Mouse (Mus musculus): ENCODE data around the gene Lama2. TPM values are rescaled to one million over a fixed set of nuclear protein-coding genes. Genes with fewer than 3 reads are reported as not detected.

Gene Lama2
- polyA plus RNA-seq, 1 experiment from 2014 or later: 1.9 TPM

- ATAC-seq (replicated peaks; ENCODE audit: low FRiP score): no peak
- Histone ChIP-seq H3K4me3 (ENCODE audit: low read depth, low read length) (no peak overlapping the region), H3K27me3 (replicated peaks; ENCODE audit: control insufficient read depth, insufficient read depth, low read length) (no peaks in the 10 kb centered on the region), H3K4me1 (replicated peaks; ENCODE audit: control insufficient read depth, insufficient read depth, low read length) (no peaks in the 10 kb centered on the region), H3K9ac (ENCODE audit: low read depth, low read length) (no peak overlapping the region), H3K27ac (ENCODE audit: low read depth, low read length) (no peak overlapping the region), H3K9me3 (ENCODE audit: control insufficient read depth, low read length) (no peaks in the 10 kb centered on the region), H3K36me3 (ENCODE audit: control insufficient read depth, insufficient read depth, low read length) (no peaks in the 10 kb centered on the region), H3K4me2 (no peak overlapping the region)
- 79% methylated on average over 8 of the region's 8 CpGs for WGBS
- DNase-seq (ENCODE audit: low spot score): no peak
These were observed 395.7 kb downstream of the Lama2 start for GRCm38 (mm10) chr10:27223815-27224375.

GRCm38 (mm10) chr10:27222639-27223315, 396.8 kb downstream of the Lama2 start:
- Histone ChIP-seq H3K27me3 (replicated peaks; ENCODE audit: control insufficient read depth, insufficient read depth, low read length) (no peaks in the 10 kb centered on the region), H3K27ac (ENCODE audit: low read depth, low read length) (no peak overlapping the region), H3K4me1 (replicated peaks; ENCODE audit: control insufficient read depth, insufficient read depth, low read length) (no peaks in the 10 kb centered on the region), H3K4me2 (no peak overlapping the region), H3K4me3 (ENCODE audit: low read depth, low read length) (no peak overlapping the region), H3K36me3 (ENCODE audit: control insufficient read depth, insufficient read depth, low read length) (no peaks in the 10 kb centered on the region), H3K9ac (ENCODE audit: low read depth, low read length) (no peak overlapping the region), H3K9me3 (ENCODE audit: control insufficient read depth, low read length) (no peaks in the 10 kb centered on the region)
- WGBS: 81% methylated on average over 6 of the region's 6 CpGs
- ATAC-seq (replicated peaks; ENCODE audit: low FRiP score): no peak
- DNase-seq (ENCODE audit: low spot score): no peak

GRCm38 (mm10) chr10:27219698-27220097, 399.9 kb downstream of the Lama2 start:
- no peak overlapping the region for H3K9ac ChIP-seq (ENCODE audit: low read depth, low read length)
- no peak overlapping the region for H3K27ac ChIP-seq (ENCODE audit: low read depth, low read length)
- no peaks in the 10 kb centered on the region for H3K9me3 ChIP-seq (ENCODE audit: control insufficient read depth, low read length)
- no peak overlapping the region for H3K4me3 ChIP-seq (ENCODE audit: low read depth, low read length)
- H3K4me2 ChIP-seq: no peak overlapping the region
- H3K27me3 ChIP-seq (replicated peaks; ENCODE audit: control insufficient read depth, insufficient read depth, low read length): no peaks in the 10 kb centered on the region
- DNase-seq (ENCODE audit: low spot score) (no peak), ATAC-seq (replicated peaks; ENCODE audit: low FRiP score) (no peak)
- WGBS: 52% methylated on average over 1 of the region's 1 CpGs
- no peaks in the 10 kb centered on the region for H3K4me1 ChIP-seq (replicated peaks; ENCODE audit: control insufficient read depth, insufficient read depth, low read length)
- no peaks in the 10 kb centered on the region for H3K36me3 ChIP-seq (ENCODE audit: control insufficient read depth, insufficient read depth, low read length)

- no peak for ATAC-seq (replicated peaks; ENCODE audit: low FRiP score)
- Histone ChIP-seq H3K9me3 (ENCODE audit: control insufficient read depth, low read length) (no peaks in the 10 kb centered on the region), H3K36me3 (ENCODE audit: control insufficient read depth, insufficient read depth, low read length) (no peaks in the 10 kb centered on the region), H3K4me3 (ENCODE audit: low read depth, low read length) (no peak overlapping the region), H3K4me1 (replicated peaks; ENCODE audit: control insufficient read depth, insufficient read depth, low read length) (no peaks in the 10 kb centered on the region), H3K27ac (ENCODE audit: low read depth, low read length) (no peak overlapping the region), H3K27me3 (replicated peaks; ENCODE audit: control insufficient read depth, insufficient read depth, low read length) (no peaks in the 10 kb centered on the region), H3K4me2 (no peak overlapping the region), H3K9ac (ENCODE audit: low read depth, low read length) (no peak overlapping the region)
- DNase-seq (ENCODE audit: low spot score): no peak
- WGBS: 23% methylated on average over 12 of the region's 12 CpGs
These were observed 412.2 kb downstream of the Lama2 start for GRCm38 (mm10) chr10:27207320-27207719.

- Histone ChIP-seq H3K36me3 (ENCODE audit: control insufficient read depth, insufficient read depth, low read length) (no peaks in the 10 kb centered on the region), H3K4me1 (replicated peaks; ENCODE audit: control insufficient read depth, insufficient read depth, low read length) (no peaks in the 10 kb centered on the region), H3K4me3 (ENCODE audit: low read depth, low read length) (no peak overlapping the region), H3K9me3 (ENCODE audit: control insufficient read depth, low read length) (no peaks in the 10 kb centered on the region), H3K9ac (ENCODE audit: low read depth, low read length) (no peak overlapping the region), H3K27me3 (replicated peaks; ENCODE audit: control insufficient read depth, insufficient read depth, low read length) (no peaks in the 10 kb centered on the region), H3K27ac (ENCODE audit: low read depth, low read length) (no peak overlapping the region), H3K4me2 (no peak overlapping the region)
- WGBS: 48% methylated on average over 1 of the region's 1 CpGs
- no peak for DNase-seq (ENCODE audit: low spot score)
- ATAC-seq (replicated peaks; ENCODE audit: low FRiP score): no peak
These were observed 421.1 kb downstream of the Lama2 start for GRCm38 (mm10) chr10:27198443-27198842.

- WGBS: 85% methylated on average over 8 of the region's 8 CpGs
- H3K36me3 ChIP-seq (ENCODE audit: control insufficient read depth, insufficient read depth, low read length): no peaks in the 10 kb centered on the region
- no peaks in the 10 kb centered on the region for H3K9me3 ChIP-seq (ENCODE audit: control insufficient read depth, low read length)
- ATAC-seq (replicated peaks; ENCODE audit: low FRiP score) (no peak), DNase-seq (ENCODE audit: low spot score) (no peak)
- no peak overlapping the region for H3K4me3 ChIP-seq (ENCODE audit: low read depth, low read length)
- H3K27me3 ChIP-seq (replicated peaks; ENCODE audit: control insufficient read depth, insufficient read depth, low read length): no peaks in the 10 kb centered on the region
- no peak overlapping the region for H3K27ac ChIP-seq (ENCODE audit: low read depth, low read length)
- no peaks in the 10 kb centered on the region for H3K4me1 ChIP-seq (replicated peaks; ENCODE audit: control insufficient read depth, insufficient read depth, low read length)
- H3K4me2 ChIP-seq: no peak overlapping the region
- H3K9ac ChIP-seq (ENCODE audit: low read depth, low read length): no peak overlapping the region
These were observed 425.3 kb downstream of the Lama2 start for GRCm38 (mm10) chr10:27193986-27194908.

- no peak for ATAC-seq (replicated peaks; ENCODE audit: low FRiP score)
- Histone ChIP-seq H3K4me3 (ENCODE audit: low read depth, low read length) (no peak overlapping the region), H3K4me1 (replicated peaks; ENCODE audit: control insufficient read depth, insufficient read depth, low read length) (no peaks in the 10 kb centered on the region), H3K4me2 (no peak overlapping the region), H3K36me3 (ENCODE audit: control insufficient read depth, insufficient read depth, low read length) (no peaks in the 10 kb centered on the region), H3K27ac (ENCODE audit: low read depth, low read length) (no peak overlapping the region), H3K27me3 (replicated peaks; ENCODE audit: control insufficient read depth, insufficient read depth, low read length) (no peaks in the 10 kb centered on the region), H3K9me3 (ENCODE audit: control insufficient read depth, low read length) (no peaks in the 10 kb centered on the region), H3K9ac (ENCODE audit: low read depth, low read length) (no peak overlapping the region)
- WGBS: 77% methylated on average over 9 of the region's 9 CpGs
- DNase-seq (ENCODE audit: low spot score): no peak
These were observed 430.8 kb downstream of the Lama2 start for GRCm38 (mm10) chr10:27188630-27189365.

- no peaks in the 10 kb centered on the region for H3K36me3 ChIP-seq (ENCODE audit: control insufficient read depth, insufficient read depth, low read length)
- WGBS: 85% methylated on average over 5 of the region's 5 CpGs
These were observed 435.4 kb downstream of the Lama2 start for GRCm38 (mm10) chr10:27184185-27184584.

More at GRCm38 (mm10) chr10:27184185-27184584, 435.4 kb downstream of the Lama2 start:
- Histone ChIP-seq H3K4me1 (replicated peaks; ENCODE audit: control insufficient read depth, insufficient read depth, low read length) (no peaks in the 10 kb centered on the region), H3K4me2 (no peak overlapping the region), H3K4me3 (ENCODE audit: low read depth, low read length) (no peak overlapping the region), H3K27me3 (replicated peaks; ENCODE audit: control insufficient read depth, insufficient read depth, low read length) (no peaks in the 10 kb centered on the region), H3K27ac (ENCODE audit: low read depth, low read length) (no peak overlapping the region), H3K9ac (ENCODE audit: low read depth, low read length) (no peak overlapping the region), H3K9me3 (ENCODE audit: control insufficient read depth, low read length) (no peaks in the 10 kb centered on the region)
- DNase-seq (ENCODE audit: low spot score) (no peak), ATAC-seq (replicated peaks; ENCODE audit: low FRiP score) (no peak)
